Mouse (Mus musculus) embryonic fibroblast, embryonic 13.5 days (primary cell): Measurements from ENCODE around the gene Mcat.

Experiments used
- CTCF ChIP-seq: IDR thresholded peaks from 2 replicates; pipeline ENCODE4 v1.5.1; 2011; ENCODE audit warnings: mild to moderate bottlenecking, control low read depth, low read length, moderate library complexity, borderline replicate concordance; ENCODE audit not compliant: insufficient read depth
- POLR2A ChIP-seq: IDR thresholded peaks from 2 replicates; pipeline ENCODE4 v1.6.1; 2011; ENCODE audit warnings: low read depth, mild to moderate bottlenecking, control low read depth, low read length, moderate library complexity

DNA sequence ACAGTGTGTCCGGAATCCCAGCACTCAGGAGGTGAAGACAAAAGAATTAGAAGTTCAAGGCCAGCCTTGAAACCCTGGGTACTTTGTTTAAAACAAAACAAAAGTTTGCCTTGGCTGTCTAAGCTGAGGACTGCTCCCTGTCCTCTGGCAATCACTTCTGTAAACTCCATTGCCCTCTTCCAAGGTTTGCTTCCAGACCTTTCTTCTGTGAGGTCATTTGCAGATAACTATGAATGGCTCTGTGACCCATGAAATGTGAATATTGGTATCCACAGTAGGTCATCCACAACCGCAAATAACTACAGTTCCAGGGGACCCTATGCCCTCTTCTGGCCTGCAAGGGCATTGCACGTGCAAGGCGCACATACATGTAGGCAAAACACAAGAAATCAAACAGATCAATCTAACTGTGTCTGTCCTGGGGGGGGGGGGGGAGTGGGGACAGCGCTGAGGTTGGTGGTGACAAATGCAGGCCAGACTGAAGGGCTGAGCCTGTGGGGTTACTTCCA, 31.6 kb downstream of the Mcat start:
- TF ChIP-seq CTCF (no peak), POLR2A (no peak)
